Mouse (Mus musculus) ES-Bruce4 (cell line): ENCODE data around the gene Phc2. TPM values are rescaled to one million over a fixed set of nuclear protein-coding genes. Genes with fewer than 3 reads are reported as not detected.
A peak's percentile ranks its signal among the peaks of the same experiment; 100 is the strongest.
"Not testable (repeated sequence)": the region's sequence is repeated elsewhere in the genome, so short reads cannot be mapped to it uniquely, and the experiment has no call there.

Experiments
- H3K27ac ChIP-seq: 2 replicates; pipeline ENCODE4 v1.5.1; 2012; ENCODE audit warnings: low read length, inconsistent platforms; ENCODE audit not compliant: insufficient read depth
- H3K27me3 ChIP-seq: 2 replicates; pipeline ENCODE4 v1.6.1; 2012; ENCODE audit warnings: mild to moderate bottlenecking, low read length, inconsistent platforms; ENCODE audit not compliant: control insufficient read depth, poor library complexity, insufficient read depth, severe bottlenecking
- H3K36me3 ChIP-seq: 2 replicates; pipeline ENCODE4 v1.6.1; 2012; ENCODE audit warnings: inconsistent platforms, mild to moderate bottlenecking, low read length, moderate library complexity; ENCODE audit not compliant: control insufficient read depth, poor library complexity, insufficient read depth, severe bottlenecking
- H3K4me1 ChIP-seq: one replicate; pipeline ENCODE4 v1.8.1; 2011; ENCODE audit warnings: low read length; ENCODE audit not compliant: control insufficient read depth, insufficient read depth
- H3K4me3 ChIP-seq: 2 replicates; pipeline ENCODE4 v1.5.1; 2011; ENCODE audit warnings: low read depth, mild to moderate bottlenecking, low read length
- H3K9ac ChIP-seq: 2 replicates; pipeline ENCODE4 v1.6.1; 2012; ENCODE audit warnings: low read depth, mild to moderate bottlenecking, inconsistent platforms; ENCODE audit not compliant: poor library complexity, severe bottlenecking
- H3K9me3 ChIP-seq: replicated peaks from 2 replicates; pipeline ENCODE4 v1.6.1; 2012; ENCODE audit warnings: mild to moderate bottlenecking, low read length, inconsistent platforms; ENCODE audit not compliant: control insufficient read depth, poor library complexity, insufficient read depth, severe bottlenecking
- CTCF ChIP-seq: IDR thresholded peaks from one replicate; pipeline ENCODE4 v1.8.1; 2011; ENCODE audit warnings: low read depth, low read length
- EP300 ChIP-seq: IDR thresholded peaks from 2 replicates; pipeline ENCODE4 v1.6.1; 2011; ENCODE audit warnings: low read depth, low read length; ENCODE audit not compliant: insufficient read depth
- POLR2A ChIP-seq: IDR thresholded peaks from one replicate; pipeline ENCODE4 v1.8.1; 2011; ENCODE audit warnings: low read length; ENCODE audit not compliant: insufficient read depth
- polyA plus RNA-seq: library from polyadenylated mRNA; stranded (reverse); fragments of >200 nt; gene quantifications from 2 replicates; pipeline ENCODE4 v1.2.4, GENCODE M21; 2011; ENCODE audit warnings: low read depth; ENCODE audit not compliant: missing spikeins, insufficient read depth, insufficient read length

Gene Phc2
- polyA plus RNA-seq, 1 experiment: 38.4 TPM

DNA sequence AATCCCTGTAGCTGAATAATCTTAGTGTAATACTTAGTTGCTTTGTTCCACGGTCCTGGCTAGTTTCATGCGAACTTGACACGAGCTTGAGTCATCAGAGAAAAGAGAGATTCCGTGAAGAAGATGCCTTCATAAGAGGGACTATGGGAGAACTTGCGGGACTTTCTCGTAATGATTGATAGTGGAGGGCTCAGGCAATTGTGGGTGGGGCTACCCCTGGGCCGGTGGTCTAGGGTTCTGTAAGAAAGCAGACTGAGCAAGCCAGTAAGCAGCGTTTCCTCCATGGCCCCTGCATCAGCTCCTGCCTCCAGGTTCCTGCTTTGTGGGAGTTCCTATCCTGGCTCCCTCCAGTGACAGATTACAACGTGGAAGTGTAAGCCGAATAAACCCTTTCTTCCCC lies 43.8 kb upstream of the Phc2 start:
- H3K27ac ChIP-seq: no peak overlapping the region
- TF ChIP-seq CTCF (no peak), POLR2A (no peak), EP300 (no peak)
- no peaks in the 10 kb centered on the region for H3K4me1 ChIP-seq
- no peak overlapping the region for H3K4me3 ChIP-seq
- H3K9ac ChIP-seq: no peak overlapping the region
- H3K27me3 ChIP-seq: no peaks in the 10 kb centered on the region
- no peaks in the 10 kb centered on the region for H3K36me3 ChIP-seq
- no peaks in the 10 kb centered on the region for H3K9me3 ChIP-seq

DNA sequence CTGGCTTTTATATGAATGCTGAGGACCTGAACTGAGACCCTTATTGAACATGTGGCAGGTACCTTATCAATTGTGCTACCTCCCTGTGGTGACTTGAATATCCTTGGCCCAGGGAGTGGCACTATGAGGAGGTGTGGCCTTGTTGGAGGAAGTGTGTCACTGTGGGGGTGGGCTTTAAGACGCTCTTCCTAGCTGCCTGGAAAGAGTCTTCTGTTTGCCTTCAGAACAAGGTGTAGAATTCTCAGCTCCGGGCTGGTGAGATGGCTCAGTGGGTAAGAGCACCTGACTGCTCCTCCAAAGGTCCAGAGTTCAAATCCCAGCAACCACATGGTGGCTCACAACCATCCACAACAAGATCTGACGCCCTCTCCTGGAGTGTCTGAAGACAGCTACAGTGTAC lies 42.8 kb upstream of the Phc2 start:
- not testable (repeated sequence) for H3K4me1 ChIP-seq, H3K9ac ChIP-seq, H3K4me3 ChIP-seq, H3K27ac ChIP-seq, H3K9me3 ChIP-seq, H3K36me3 ChIP-seq, H3K27me3 ChIP-seq

DNA sequence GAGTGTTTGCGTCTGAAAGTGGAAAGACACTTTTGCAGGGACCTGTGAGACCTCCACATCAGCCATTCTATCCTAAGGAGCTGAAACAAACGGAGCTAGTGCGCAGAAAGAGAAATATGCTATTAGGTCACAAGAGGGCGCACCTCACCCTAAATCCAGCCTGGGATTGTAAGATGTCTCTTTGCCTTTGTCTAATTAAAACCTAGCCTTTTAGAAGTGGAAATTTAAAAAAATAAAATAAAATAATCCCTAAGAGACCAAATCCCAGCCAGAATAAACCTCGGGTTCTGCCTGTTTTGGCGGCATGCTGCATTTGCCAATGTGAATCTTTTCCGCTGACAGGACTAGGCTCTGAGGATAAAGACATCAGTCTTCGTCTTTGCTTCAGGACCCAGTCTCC lies 41.2 kb upstream of the Phc2 start:
- TF ChIP-seq CTCF: peak; percentile 32
- TF ChIP-seq POLR2A: no peak
- H3K27ac ChIP-seq: no peak overlapping the region
- H3K27me3 ChIP-seq: no peaks in the 10 kb centered on the region
- H3K36me3 ChIP-seq: no peaks in the 10 kb centered on the region
- H3K4me1 ChIP-seq: no peaks in the 10 kb centered on the region
- no peak overlapping the region for H3K4me3 ChIP-seq
- no peak overlapping the region for H3K9ac ChIP-seq
- no peaks in the 10 kb centered on the region for H3K9me3 ChIP-seq

DNA sequence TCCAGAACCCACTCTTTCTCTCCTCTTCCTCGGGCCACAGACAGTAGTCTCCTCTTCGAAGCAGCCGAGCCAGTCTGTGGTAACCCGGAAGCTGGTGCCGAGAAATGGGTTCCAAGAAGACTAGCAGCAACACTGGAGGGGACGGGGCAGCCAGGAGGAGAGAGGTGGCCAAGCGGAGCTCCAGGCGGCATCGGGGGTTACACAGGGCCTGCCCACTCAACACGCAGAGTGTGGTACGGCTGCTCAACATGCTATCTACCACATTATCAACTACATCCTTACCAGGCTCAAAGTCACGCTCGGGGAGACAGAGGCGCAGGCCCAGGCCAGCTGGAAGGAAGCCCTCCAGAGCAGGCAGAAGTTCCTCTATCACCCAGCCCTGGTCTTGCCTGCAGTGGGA lies 38.7 kb upstream of the Phc2 start:
- TF ChIP-seq EP300: no peak
- no peak for TF ChIP-seq CTCF
- no peak for TF ChIP-seq POLR2A
- Histone ChIP-seq H3K36me3 (no peaks in the 10 kb centered on the region), H3K9ac (no peak overlapping the region), H3K4me1 (no peaks in the 10 kb centered on the region), H3K4me3 (no peak overlapping the region), H3K9me3 (no peaks in the 10 kb centered on the region), H3K27me3 (no peaks in the 10 kb centered on the region), H3K27ac (no peak overlapping the region)

DNA sequence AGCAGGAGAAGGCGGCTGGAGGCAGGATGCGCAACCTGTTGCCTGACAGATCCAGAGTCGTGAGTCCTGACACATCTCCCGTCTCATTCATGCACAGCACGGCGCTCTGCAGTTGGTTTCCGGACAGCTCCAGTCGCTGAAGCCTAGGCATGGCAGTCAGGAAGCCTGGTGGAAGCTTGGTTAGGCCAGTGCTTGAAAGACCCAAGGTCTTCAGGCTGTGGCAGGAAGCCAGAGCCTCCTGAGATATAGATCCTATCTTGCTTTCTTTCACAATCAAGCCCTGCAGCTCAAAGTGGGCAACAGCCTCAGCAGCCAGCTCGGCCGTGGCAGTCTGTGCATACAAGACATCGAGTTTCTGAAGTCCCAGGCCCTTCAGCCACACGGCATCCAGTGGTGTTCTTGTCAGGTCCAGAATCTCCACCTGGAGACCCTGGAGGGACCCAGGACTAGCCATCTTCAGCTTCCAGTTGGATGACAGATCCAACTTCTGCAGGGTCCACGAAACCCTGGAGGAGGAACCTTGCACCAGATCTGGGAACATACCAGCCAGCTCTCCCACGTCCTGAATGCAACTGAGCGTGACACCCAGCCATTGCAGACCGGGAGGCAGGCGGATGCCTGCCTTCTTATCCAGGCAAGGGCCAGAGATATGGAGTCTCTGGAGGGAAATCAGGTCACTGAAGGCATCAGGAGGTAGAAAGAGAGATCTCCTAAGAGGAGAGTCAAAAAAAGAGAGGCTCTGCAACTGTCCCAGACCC lies 37.0 kb upstream of the Phc2 start:
- TF ChIP-seq POLR2A (no peak), CTCF (no peak), EP300 (no peak)
- H3K9ac ChIP-seq: no peak overlapping the region

DNA sequence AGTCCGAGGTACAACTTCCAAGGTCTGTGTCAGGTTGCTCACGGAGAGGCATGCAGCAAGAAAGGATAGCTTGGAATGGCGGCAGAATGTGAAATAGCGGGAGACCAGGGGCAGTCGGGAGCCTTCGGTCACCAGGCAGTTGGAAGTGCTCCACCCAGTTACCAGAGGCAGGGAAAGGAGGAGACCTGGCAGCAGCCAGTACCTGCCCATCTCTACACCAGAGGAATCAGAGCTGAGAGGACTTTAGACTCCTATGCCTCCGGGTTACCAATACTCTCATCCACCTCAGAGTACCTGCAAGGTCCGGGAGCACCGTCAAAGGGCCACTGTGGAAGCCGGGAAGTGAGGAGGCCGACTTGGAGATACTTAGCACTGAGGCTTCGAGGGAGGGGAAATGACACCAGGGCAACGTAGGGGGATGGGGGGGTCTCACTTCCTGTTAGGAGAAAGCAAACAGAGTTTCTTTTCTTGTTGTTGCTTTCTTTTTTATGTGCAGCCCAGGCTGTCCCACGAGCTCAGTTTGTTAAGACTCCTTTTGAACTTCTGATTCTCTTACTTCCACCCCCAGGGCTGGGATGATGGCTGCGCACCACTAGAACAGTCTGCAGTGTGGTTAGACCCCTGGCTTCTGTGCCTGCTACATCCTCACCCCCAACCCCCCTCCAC lies 36.1 kb upstream of the Phc2 start, which contains the start of gene Tlr12:
Tlr12 (minus strand) TSS at position 374 of the 666 bp plus-strand sequence.
- H3K27ac ChIP-seq: no peak within 1 kb of the TSS
- no peak within 1 kb of the TSS for H3K9ac ChIP-seq
- no peaks in the 10 kb centered on the region for H3K9me3 ChIP-seq

More for the DNA sequence above, 37.0 kb upstream of the Phc2 start:
- Histone ChIP-seq H3K27me3 (no peaks in the 10 kb centered on the region), H3K36me3 (no peaks in the 10 kb centered on the region), H3K9me3 (no peaks in the 10 kb centered on the region), H3K4me1 (no peaks in the 10 kb centered on the region), H3K27ac (no peak overlapping the region), H3K4me3 (peak overlapping the region; percentile 23; the same call in 1 of the 2 replicates)

More for the DNA sequence above, 36.1 kb upstream of the Phc2 start, which contains the start of gene Tlr12:
- H3K4me1 ChIP-seq: no peaks in the 10 kb centered on the region
- no peak within 1 kb of the TSS for H3K4me3 ChIP-seq
- H3K27me3 ChIP-seq: no peaks in the 10 kb centered on the region
- no peaks in the 10 kb centered on the region for H3K36me3 ChIP-seq
- TF ChIP-seq EP300: no peak
- no peak for TF ChIP-seq CTCF
- TF ChIP-seq POLR2A: no peak
